In the genomic region with DNA sequence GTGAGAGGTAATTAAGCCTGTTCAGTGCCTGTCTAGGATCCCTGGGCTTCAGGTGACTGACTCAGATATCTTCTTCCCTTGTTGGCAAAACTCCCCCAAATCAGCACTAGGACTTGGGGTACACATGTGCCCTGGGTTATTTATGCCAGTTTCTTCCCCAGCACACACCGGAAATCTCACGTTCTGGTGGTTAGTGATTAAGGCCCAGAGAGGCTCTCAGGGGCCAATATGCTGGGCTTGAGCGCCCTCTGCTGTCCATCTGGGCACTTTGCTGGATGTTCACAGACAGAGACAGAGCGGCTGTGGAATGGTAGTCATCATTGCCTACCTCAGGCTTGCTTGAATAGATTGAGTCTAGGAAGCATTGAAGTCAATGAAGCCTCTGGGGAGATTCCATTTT, we compare ENCODE assay signal across 7 mouse cellular contexts. TPM values are rescaled to one million over a fixed set of nuclear protein-coding genes. Genes with fewer than 3 reads are reported as not detected.
DNase-seq lines count a peak whose midpoint lies in the region; ATAC-seq lines count a peak whose summit lies in the region.

No protein-coding gene starts in this region.

- peak; percentile 67 for DNase-seq in R1 (ENCODE audit: low read depth, low spot score)
- peak; percentile 76 for DNase-seq in cerebellum, adult 8-10 months
- peak; percentile 50 to 95 for DNase-seq in frontal cortex, adult 2 months (ENCODE audit: extremely low spot score in 1 of 2, low spot score in 1 of 2)
- peak; percentile 66 for DNase-seq in hindlimb bud, embryonic 11.5 days (ENCODE audit: extremely low spot score, low read depth, low spot score)
- DNase-seq in left cerebral cortex, adult 11 months (ENCODE audit: low spot score) = peak; percentile 62
- peak; percentile 77 for DNase-seq in right cerebral cortex, postnatal 25 days

- peak; percentile 74 for ATAC-seq in megakaryocyte, adult 5-6 weeks (ENCODE audit: poor library complexity, severe bottlenecking)

RNA-seq across cellular contexts. Expression of gene Col6a1, which starts 9.0 kb away (rescaled TPM):
- 169 and 240 TPM in 2 replicates for polyA plus RNA-seq in frontal cortex, adult 2 months (2012; rRNA removed)
- 0.09 and 0.41 TPM in 2 replicates for total RNA-seq in megakaryocyte, adult 5-6 weeks (2015)
- 0.40 and 0.41 TPM in 2 replicates for total RNA-seq in megakaryocyte, adult 5-6 weeks (2017)

Comparison
In these comparisons a context has a peak if more than half of its experiments do, and no peak if none do; other contexts are left out.
1. Peak in every context shown above with its lines: DNase-seq and ATAC-seq.